Mouse (Mus musculus): ENCODE results near the gene Galntl5. TPM values are rescaled to one million over a fixed set of nuclear protein-coding genes. Genes with fewer than 3 reads are reported as not detected.
"Not testable (repeated sequence)": the region's sequence is repeated elsewhere in the genome, so short reads cannot be mapped to it uniquely, and the experiment has no call there.

Gene Galntl5
- total RNA-seq (2021) = not detected

- DNase-seq (ENCODE audit: extremely low spot score in 1 of 2, low spot score in 1 of 2) = no peak
Measured at GRCm38 (mm10) chr5:25181004-25181531, at the start of gene Galntl5. TSS of gene Galntl5 (plus strand) at chr5:25181460.

- DNase-seq (ENCODE audit: extremely low spot score in 1 of 2, low spot score in 1 of 2) = no peak
Measured at GRCm38 (mm10) chr5:25146705-25147104, 34.6 kb upstream of the Galntl5 start.

GRCm38 (mm10) chr5:25149331-25149965 is 31.8 kb upstream of the Galntl5 start:
- DNase-seq (ENCODE audit: extremely low spot score in 1 of 2, low spot score in 1 of 2) = no peak

- DNase-seq (ENCODE audit: extremely low spot score in 1 of 2, low spot score in 1 of 2) = no peak
Measured at GRCm38 (mm10) chr5:25153491-25153890, 27.8 kb upstream of the Galntl5 start.

GRCm38 (mm10) chr5:25153996-25154395 is 27.3 kb upstream of the Galntl5 start:
- no peak for DNase-seq (ENCODE audit: extremely low spot score in 1 of 2, low spot score in 1 of 2)

GRCm38 (mm10) chr5:25154823-25155222 is 26.4 kb upstream of the Galntl5 start:
- no peak for DNase-seq (ENCODE audit: extremely low spot score in 1 of 2, low spot score in 1 of 2)

- DNase-seq (ENCODE audit: extremely low spot score in 1 of 2, low spot score in 1 of 2) = no peak
Measured at GRCm38 (mm10) chr5:25155351-25155750, 25.9 kb upstream of the Galntl5 start.

GRCm38 (mm10) chr5:25157136-25157535 is 24.1 kb upstream of the Galntl5 start:
- no peak for DNase-seq (ENCODE audit: extremely low spot score in 1 of 2, low spot score in 1 of 2)

- peak; percentile 14 to 31 for DNase-seq (ENCODE audit: extremely low spot score in 1 of 2, low spot score in 1 of 2)
Measured at GRCm38 (mm10) chr5:25160515-25160914, 20.7 kb upstream of the Galntl5 start.

- DNase-seq (ENCODE audit: extremely low spot score in 1 of 2, low spot score in 1 of 2) = no peak
Measured at GRCm38 (mm10) chr5:25162981-25163380, 18.3 kb upstream of the Galntl5 start.

GRCm38 (mm10) chr5:25163938-25164337 is 17.3 kb upstream of the Galntl5 start:
- no peak for DNase-seq (ENCODE audit: extremely low spot score in 1 of 2, low spot score in 1 of 2)

- DNase-seq (ENCODE audit: extremely low spot score in 1 of 2, low spot score in 1 of 2) = no peak
Measured at GRCm38 (mm10) chr5:25164341-25164740, 16.9 kb upstream of the Galntl5 start.

GRCm38 (mm10) chr5:25165102-25165788 is 16.0 kb upstream of the Galntl5 start:
- no peak for DNase-seq (ENCODE audit: extremely low spot score in 1 of 2, low spot score in 1 of 2)

- DNase-seq (ENCODE audit: extremely low spot score in 1 of 2, low spot score in 1 of 2) = no peak
Measured at GRCm38 (mm10) chr5:25165789-25166135, 15.5 kb upstream of the Galntl5 start.

- no peak for DNase-seq (ENCODE audit: extremely low spot score in 1 of 2, low spot score in 1 of 2)
Measured at GRCm38 (mm10) chr5:25166665-25167064, 14.6 kb upstream of the Galntl5 start.

GRCm38 (mm10) chr5:25177937-25178336 is 3.3 kb upstream of the Galntl5 start:
- not testable (repeated sequence) for DNase-seq (ENCODE audit: extremely low spot score in 1 of 2, low spot score in 1 of 2)

GRCm38 (mm10) chr5:25178543-25178942 is 2.7 kb upstream of the Galntl5 start:
- not testable (repeated sequence) for DNase-seq (ENCODE audit: extremely low spot score in 1 of 2, low spot score in 1 of 2)

GRCm38 (mm10) chr5:25179284-25179683 is 2.0 kb upstream of the Galntl5 start:
- DNase-seq (ENCODE audit: extremely low spot score in 1 of 2, low spot score in 1 of 2) = no peak

GRCm38 (mm10) chr5:25179936-25180488 is 1.2 kb upstream of the Galntl5 start:
- DNase-seq (ENCODE audit: extremely low spot score in 1 of 2, low spot score in 1 of 2) = no peak

GRCm38 (mm10) chr5:25183595-25183994 is 2.3 kb downstream of the Galntl5 start:
- no peak for DNase-seq (ENCODE audit: extremely low spot score in 1 of 2, low spot score in 1 of 2)

GRCm38 (mm10) chr5:25184594-25184993 is 3.3 kb downstream of the Galntl5 start:
- DNase-seq (ENCODE audit: extremely low spot score in 1 of 2, low spot score in 1 of 2) = no peak

GRCm38 (mm10) chr5:25187727-25188126 is 6.5 kb downstream of the Galntl5 start:
- DNase-seq (ENCODE audit: extremely low spot score in 1 of 2, low spot score in 1 of 2) = no peak

All from layer of hippocampus, postnatal 25 days (tissue).